Mouse (Mus musculus) frontal cortex, postnatal 36 days (tissue): ENCODE results near the gene Myl6.

Experiments
- DNase-seq, 2 experiments: peaks; one replicate each; pipeline ENCODE4 v3.0.0; 2022; ENCODE audit warnings: low spot score in 2 of 2

Gene Myl6

GRCm38 (mm10) chr10:128489785-128490184 is 4.2 kb downstream of the Myl6 start:
- peak in 1 of 2 experiments; percentile 14 for DNase-seq

- DNase-seq: no peak
These were observed 4.6 kb downstream of the Myl6 start for GRCm38 (mm10) chr10:128489380-128489779.

DNA sequence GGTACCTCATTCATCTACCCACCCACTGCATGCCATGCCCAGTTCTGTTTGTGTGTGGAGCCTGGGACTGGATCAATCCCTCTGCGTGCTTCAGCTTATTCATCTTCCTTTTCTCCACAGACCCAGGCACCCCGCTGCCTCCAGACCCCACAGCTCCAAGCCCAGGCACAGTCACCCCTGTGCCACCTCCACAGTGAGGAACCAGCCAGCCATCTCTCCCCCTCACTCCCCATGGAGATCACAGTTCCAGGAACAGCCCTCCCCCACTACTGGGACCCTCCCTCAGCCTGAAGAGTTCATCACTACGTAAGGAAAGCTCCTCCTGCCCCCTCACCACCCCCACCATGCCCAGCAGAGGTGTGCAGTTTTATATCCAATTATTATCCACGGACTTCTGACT is 5.2 kb downstream of the Myl6 start:
- DNase-seq: peak in 1 of 2 experiments; percentile 11

DNA sequence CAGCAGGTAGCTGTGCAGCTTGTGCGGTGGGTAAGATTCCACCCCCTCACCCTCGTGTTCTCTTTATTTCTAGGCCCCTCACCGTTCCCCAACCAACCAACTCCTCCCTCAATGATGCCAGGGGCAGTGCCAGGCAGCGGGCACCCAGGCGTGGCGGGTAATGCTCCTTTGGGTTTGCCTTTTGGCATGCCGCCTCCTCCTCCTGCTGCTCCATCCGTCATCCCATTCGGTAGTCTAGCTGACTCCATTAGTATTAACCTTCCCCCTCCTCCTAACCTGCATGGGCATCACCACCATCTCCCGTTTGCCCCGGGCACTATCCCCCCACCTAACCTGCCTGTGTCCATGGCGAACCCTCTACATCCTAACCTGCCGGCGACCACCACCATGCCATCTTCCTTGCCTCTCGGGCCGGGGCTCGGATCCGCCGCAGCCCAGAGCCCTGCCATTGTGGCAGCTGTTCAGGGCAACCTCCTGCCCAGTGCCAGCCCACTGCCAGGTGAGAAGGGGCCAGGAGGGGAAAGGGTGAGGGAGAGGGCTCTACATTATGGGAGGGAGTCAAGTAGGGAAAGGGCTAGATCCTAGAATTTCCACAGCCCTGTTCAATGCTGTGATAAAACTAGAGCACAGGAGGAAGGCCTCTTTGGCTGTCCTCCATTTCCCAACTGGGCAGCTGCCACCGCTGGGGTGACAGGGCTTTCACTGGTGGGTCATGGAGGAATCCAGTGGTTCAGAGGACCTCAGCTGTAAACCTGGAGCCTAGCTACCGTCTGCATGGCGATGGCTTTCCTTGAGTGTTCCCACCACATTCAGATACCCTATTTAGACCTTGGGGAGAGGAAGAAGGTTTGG is 5.9 kb downstream of the Myl6 start:
- DNase-seq: no peak

DNA sequence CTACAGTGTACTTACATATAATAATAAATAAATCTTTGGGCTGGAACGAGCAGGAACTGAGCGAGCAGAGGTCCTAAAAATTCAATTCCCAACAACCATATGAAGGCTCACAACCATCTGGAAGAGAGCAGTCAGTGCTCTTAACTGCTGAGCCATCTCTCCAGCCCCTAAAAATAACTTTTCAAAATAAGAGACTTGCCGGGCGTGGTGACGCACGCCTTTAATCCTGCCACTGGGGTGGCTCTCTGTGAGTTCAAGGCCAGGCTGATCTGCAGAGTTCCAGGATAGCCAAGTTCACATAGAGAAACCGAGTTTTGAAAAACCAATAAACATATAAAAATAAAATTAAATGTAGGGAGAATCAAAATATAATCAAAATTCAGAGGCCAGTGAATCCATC is 7.6 kb downstream of the Myl6 start:
- DNase-seq: no peak

- no peak for DNase-seq
These were observed 19.6 kb downstream of the Myl6 start for GRCm38 (mm10) chr10:128474366-128474765.

GRCm38 (mm10) chr10:128460270-128460630 is 33.7 kb downstream of the Myl6 start:
- DNase-seq: no peak

DNA sequence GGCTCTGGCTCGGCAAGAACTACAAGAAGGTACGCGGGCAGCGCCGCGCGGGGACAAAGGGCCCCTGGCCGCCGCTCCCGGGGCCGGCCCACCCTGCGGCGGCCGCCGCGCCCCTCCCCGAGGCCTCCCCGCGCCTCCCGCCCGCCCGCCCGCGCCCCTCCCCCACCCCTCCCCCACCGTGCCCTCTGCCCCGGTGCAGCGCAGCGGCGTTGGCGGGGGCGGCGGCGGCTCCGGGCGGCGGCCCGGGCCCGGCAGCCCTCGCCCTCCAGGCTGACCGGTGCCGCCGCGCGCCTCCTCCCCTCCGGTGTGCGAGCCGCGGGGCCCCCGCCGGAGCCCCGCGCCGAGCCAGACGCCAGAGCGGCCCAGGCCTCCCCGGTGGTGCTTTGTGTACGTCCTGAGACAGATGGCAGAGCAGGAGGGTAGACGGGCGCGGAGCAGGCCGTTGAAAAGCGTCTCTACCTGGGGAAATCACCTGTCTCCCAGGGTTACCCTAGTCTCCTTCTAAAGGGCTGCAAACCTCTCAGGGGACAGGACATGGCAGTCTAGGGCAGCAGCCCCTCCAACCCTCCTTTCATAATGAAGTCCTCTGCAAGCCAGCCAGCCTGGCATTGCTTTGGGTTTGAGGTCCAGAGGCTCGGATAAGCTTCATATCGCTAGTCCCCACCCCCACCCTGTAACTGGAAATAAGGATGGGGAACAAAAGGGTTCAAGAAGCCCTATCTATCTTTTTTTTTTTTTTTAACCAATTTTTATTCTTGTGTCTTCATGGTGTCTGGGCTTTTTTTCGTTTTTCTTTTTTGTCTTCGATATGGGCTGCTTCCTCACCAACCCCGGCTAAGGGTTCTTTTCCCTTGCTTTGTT is 34.3 kb downstream of the Myl6 start:
- DNase-seq: peak; percentile 36 to 44

- DNase-seq: peak; percentile 66 to 77
These were observed 35.1 kb downstream of the Myl6 start, which contains the start of gene Smarcc2 for GRCm38 (mm10) chr10:128458719-128459408. TSS of gene Smarcc2 (plus strand) at chr10:128459248.

GRCm38 (mm10) chr10:128458348-128458718 is 35.6 kb downstream of the Myl6 start:
- peak; percentile 94 to 98 for DNase-seq

- no peak for DNase-seq
These were observed 36.3 kb downstream of the Myl6 start for GRCm38 (mm10) chr10:128457676-128458075.

GRCm38 (mm10) chr10:128455280-128455679 is 38.7 kb downstream of the Myl6 start:
- peak in 1 of 2 experiments; percentile 67 for DNase-seq

DNA sequence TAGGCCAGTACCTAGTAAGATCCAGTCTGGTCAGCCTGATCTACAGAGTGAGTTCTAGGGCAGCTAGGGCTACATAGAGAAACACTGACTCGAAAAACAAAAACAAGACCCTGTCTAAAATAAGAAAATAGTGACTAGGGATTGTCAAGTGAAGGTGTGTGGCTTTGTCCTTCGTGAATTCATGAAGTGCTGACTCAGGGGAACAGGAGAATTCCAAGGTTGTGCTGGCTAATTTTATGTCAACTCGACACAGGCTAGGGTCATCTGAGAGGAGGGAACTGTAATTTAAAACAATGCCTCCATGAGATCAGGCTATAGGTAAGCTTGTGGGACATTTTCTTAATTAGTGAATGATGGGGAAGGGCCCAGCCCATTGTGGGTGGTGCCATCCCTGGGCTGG is 39.5 kb downstream of the Myl6 start:
- no peak for DNase-seq

DNA sequence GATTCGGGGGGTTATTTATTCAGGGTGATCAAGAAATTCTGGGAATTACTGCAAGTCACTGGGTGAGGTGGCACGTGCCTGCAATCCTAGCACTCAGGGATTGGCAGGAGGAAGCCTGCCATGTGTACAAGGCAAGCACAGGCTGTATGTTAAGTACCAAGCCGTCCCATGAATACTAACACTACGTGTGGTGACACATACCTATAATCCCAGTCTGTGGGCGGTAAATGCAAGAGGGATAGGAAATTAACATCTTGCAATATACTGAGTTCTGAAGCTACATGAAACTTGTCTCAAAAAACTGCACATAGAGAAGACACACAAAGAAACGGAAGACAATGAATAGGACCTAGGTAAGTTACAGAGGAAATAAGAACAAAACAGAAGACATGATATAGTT is 42.9 kb downstream of the Myl6 start:
- no peak for DNase-seq

- DNase-seq: no peak
These were observed 48.5 kb downstream of the Myl6 start for GRCm38 (mm10) chr10:128445407-128445806.

DNA sequence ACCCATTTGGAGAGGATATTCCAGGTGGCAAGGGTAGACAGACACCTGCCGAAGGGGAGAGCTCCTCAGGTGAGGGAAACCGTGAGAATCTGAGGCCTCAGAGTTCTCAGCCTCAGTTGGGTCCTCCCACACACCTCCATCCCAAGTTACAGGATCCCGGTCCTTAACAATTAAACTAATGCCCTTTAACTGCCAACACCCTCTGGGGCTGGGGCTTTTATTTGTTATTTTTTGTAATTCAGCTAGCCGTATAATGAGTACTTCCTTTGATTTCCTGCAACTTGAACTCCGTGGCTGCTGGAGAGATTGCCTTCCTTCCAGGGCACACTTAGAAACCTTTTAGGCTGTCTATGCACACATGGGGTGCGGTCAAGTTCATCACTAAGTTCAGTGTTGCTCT is 49.6 kb downstream of the Myl6 start:
- DNase-seq: no peak

DNA sequence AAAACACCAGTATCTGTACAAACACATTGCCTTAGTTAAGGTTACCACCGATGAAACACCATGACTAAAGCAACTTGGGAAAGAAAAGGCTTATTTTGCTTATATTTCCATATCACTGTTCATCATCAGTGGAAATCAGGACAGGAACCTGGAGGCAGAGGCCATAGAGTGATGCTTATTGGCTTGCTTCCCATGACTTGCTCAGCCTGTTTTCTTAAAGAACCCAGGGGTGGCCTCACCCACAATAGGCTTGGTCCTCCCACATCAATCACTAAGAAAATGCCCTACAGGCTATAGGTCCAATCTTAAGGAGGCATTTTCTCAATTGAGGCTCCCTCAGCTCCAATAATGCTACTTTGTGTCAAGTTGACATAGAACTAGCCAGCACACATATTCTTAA is 51.2 kb downstream of the Myl6 start:
- DNase-seq: no peak

DNA sequence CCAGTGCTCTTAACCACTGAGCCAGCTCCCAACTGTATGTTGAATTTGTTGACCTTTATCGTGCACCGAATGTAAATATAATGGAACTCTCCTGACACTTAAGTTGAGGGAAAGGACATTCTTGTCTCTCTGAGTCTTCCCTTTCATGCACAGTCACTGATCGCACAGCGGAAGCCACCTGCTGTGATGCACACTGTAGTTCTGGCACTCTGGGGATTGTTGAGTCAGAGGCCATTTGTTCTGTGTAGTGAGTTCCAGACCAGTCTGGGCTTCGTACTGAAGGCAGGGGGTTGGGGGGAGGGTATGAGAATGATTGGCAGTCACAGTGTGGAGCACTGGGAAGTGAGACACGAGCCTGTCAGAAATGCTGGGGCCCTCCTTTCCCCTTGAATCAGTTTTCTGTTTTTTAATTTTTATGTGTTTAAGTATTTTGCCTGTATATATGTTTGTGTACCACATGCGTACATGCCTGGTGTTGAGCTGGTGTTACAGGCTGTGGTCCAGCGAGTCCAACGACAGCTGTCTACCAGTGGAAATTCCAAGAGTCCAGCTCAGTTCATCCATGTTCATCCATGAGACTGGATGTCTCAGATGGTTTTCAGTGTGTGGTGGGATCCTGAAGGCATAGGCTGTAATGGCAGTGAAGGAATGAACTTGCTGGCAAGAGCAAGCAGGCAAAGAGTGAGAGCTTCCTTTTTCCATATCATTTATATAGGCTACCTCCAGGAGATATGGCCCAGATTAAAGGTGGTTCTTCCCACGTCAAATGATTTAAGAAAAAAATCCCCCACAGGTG is 52.4 kb downstream of the Myl6 start:
- no peak for DNase-seq
